Mouse (Mus musculus) B cell, adult (primary cell): ENCODE results near the gene 2210017I01Rik. TPM values are rescaled to one million over a fixed set of nuclear protein-coding genes. Genes with fewer than 3 reads are reported as not detected.

ENCODE experiments used
- total RNA-seq: library from RNA; stranded (reverse); gene quantifications from 4 replicates; pipeline ENCODE4 v1.2.4, GENCODE M21; 2023; ENCODE audit not compliant: inconsistent age

Gene 2210017I01Rik
- total RNA-seq: not detected in 4 replicates

DNA sequence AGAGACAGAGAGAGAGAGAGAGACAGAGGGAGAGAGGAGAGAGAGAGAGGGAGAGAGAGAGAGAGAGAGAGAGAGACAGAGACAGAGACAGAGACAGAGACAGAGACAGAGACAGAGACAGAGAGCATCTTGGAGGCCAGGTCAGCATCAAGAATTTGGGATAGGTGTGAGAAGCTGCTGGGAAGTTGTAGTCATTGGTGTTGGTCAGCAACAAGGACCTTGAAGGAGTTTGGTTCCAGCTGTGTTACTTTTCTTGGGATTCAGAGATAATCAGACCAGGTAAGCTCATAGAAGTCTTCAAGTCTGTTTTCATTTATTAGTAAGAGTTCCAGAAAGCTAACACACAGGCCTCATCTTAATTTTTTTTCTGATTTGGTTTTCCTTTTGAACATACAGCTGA lies at the start of gene 2210017I01Rik:
TSS of gene 2210017I01Rik (minus strand) at position 101 of the 400 bp plus-strand sequence.

DNA sequence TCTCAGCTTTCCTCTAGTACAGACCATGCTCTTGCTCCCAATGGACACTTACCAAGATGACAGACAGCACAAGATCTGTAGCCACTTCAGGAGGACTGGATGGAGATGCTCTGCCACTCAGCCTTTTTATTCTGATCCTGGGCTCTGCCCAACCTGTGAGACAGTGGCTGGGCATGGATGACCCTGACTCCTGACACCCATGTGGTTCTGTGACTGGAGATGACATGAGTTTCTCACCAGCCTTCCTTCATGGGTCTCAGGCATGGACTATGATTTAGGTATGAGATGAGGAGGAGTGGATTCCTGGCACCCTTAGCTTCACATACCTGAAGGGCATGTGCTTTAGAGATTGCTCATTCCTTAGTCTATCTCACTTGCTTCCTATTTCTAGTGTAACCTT lies 49.5 kb upstream of the 2210017I01Rik start, which contains the start of gene Lce1b:
TSS of gene Lce1b (minus strand) at position 101 of the 400 bp plus-strand sequence.

DNA sequence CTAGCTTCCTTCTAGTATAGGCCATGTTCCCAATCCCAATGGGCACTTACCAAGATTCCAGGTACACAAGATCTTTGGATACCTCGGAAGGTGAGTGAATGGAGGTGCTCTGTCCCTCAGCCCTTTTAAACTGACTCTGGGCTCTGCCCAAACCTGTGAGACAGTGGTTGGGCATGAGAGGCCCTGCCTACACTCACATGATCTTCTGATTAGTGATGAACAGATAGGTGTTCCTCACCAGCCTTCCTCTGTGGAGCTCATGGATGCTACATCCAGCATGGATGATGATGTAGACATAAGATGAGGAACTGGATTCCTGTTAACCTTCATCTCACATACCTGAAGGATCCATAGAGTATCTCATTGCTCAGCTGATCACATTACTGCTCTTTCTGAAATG lies 40.9 kb upstream of the 2210017I01Rik start, which contains the start of gene Lce1a1:
TSS of gene Lce1a1 (minus strand) at position 101 of the 400 bp plus-strand sequence.

GRCm38 (mm10) chr3:92621560-92621959 lies 14.3 kb upstream of the 2210017I01Rik start, which contains the start of gene Lce6a:
Lce6a (minus strand) TSS chr3:92621660.

DNA sequence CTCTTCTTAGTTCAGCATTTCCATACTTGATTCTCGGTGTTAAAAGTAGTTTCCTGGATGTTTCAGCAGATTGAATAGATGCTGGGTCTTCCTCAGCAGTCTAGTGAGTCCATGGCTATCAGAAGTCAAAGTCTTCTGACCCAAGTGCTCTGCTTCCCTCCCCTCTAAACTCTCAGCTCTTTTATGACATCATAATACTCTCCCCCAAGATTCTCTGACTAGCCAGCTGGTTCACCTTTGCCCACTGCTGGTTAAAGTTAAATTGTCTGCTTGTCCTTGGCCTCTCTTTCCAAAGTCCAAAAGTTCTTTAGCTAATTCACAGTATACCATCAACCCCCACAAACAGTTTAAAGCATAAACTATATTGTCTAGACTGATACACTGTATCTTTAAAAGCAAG lies 18.4 kb downstream of the 2210017I01Rik start, which contains the start of gene Smcp:
TSS of gene Smcp (minus strand) at position 140 of the 400 bp plus-strand sequence.

GRCm38 (mm10) chr3:92573449-92574041 lies 33.7 kb downstream of the 2210017I01Rik start, which contains the start of gene Ivl:
Ivl (minus strand) TSS chr3:92573735.

Other genes starting within 250 kb of the 2210017I01Rik start
- not detected in 4 replicates for gene Sprr2f, start 242.3 kb downstream of the 2210017I01Rik start, total RNA-seq
- gene Sprr2h, start 221.8 kb downstream of the 2210017I01Rik start, total RNA-seq: not detected in 4 replicates
- not detected in 4 replicates for gene Sprr2i, start 199.5 kb downstream of the 2210017I01Rik start, total RNA-seq
- not detected in 4 replicates for gene Sprr2j-ps, start 189.4 kb downstream of the 2210017I01Rik start, total RNA-seq
- gene Gm9774, start 178.1 kb downstream of the 2210017I01Rik start, total RNA-seq: 0.77 to 2.1 TPM in 2 of 4 replicates, not detected in the others
- gene Sprr2k, start 174.9 kb downstream of the 2210017I01Rik start, total RNA-seq: not detected in 4 replicates
- not detected in 4 replicates for gene Sprr1b, start 168.7 kb downstream of the 2210017I01Rik start, total RNA-seq
- not detected in 4 replicates for gene Sprr3, start 148.8 kb downstream of the 2210017I01Rik start, total RNA-seq
- not detected in 4 replicates for gene Sprr1a, start 121.6 kb downstream of the 2210017I01Rik start, total RNA-seq
- gene Sprr4, start 107.0 kb downstream of the 2210017I01Rik start, total RNA-seq: not detected in 4 replicates
- gene 2310046K23Rik, start 73.0 kb downstream of the 2210017I01Rik start, total RNA-seq: not detected in 4 replicates
- not detected in 4 replicates for gene Ivl, start 33.8 kb downstream of the 2210017I01Rik start, total RNA-seq
- gene Smcp, start 18.5 kb downstream of the 2210017I01Rik start, total RNA-seq: not detected in 4 replicates
- not detected in 4 replicates for gene Lce6a, start 14.2 kb upstream of the 2210017I01Rik start, total RNA-seq
- gene Lce1a1, start 40.8 kb upstream of the 2210017I01Rik start, total RNA-seq: not detected in 4 replicates
- not detected in 4 replicates for gene Lce1b, start 49.4 kb upstream of the 2210017I01Rik start, total RNA-seq
- not detected in 4 replicates for gene Lce1a2, start 62.8 kb upstream of the 2210017I01Rik start, total RNA-seq
- not detected in 4 replicates for gene Lce1c, start 71.8 kb upstream of the 2210017I01Rik start, total RNA-seq
- gene Lce1d, start 79.7 kb upstream of the 2210017I01Rik start, total RNA-seq: not detected in 4 replicates
- gene Lce1e, start 101.6 kb upstream of the 2210017I01Rik start, total RNA-seq: not detected in 4 replicates
- gene Lce1f, start 112.9 kb upstream of the 2210017I01Rik start, total RNA-seq: not detected in 4 replicates
- not detected in 4 replicates for gene Gm38119, start 131.6 kb upstream of the 2210017I01Rik start, total RNA-seq
- gene Lce1g, start 144.8 kb upstream of the 2210017I01Rik start, total RNA-seq: not detected in 4 replicates
- gene Lce1h, start 157.6 kb upstream of the 2210017I01Rik start, total RNA-seq: not detected in 4 replicates
- gene Lce1i, start 171.4 kb upstream of the 2210017I01Rik start, total RNA-seq: not detected in 4 replicates
- not detected in 4 replicates for gene Lce1j, start 183.0 kb upstream of the 2210017I01Rik start, total RNA-seq
- gene Lce1k, start 200.4 kb upstream of the 2210017I01Rik start, total RNA-seq: not detected in 4 replicates
- gene Kprp, start 219.8 kb upstream of the 2210017I01Rik start, total RNA-seq: not detected in 4 replicates
- gene Lce1l, start 243.8 kb upstream of the 2210017I01Rik start, total RNA-seq: not detected in 4 replicates